Mouse (Mus musculus) cerebellum, postnatal 10 days (tissue): ENCODE measurements at regions not wholly inside any gene's neighbourhood (a gene's known extent, or its start where the extent isn't known, plus 50 kb on each side); places are given as distances from the start of the nearest gene placed in this dataset.

Source experiments
- DNase-seq, 2 experiments: peaks; one replicate each; pipeline ENCODE4 v3.0.0; 2021; ENCODE audit warnings: mixed read lengths in 2 of 2

- no peak for DNase-seq
Observed at GRCm38 (mm10) chr4:92833835-92834234, 501.5 kb downstream of the Tusc1 start.

GRCm38 (mm10) chr4:92831181-92831715 lies 504.1 kb downstream of the Tusc1 start:
- no peak for DNase-seq

- DNase-seq, result peak; percentile 7 to 16
Observed at GRCm38 (mm10) chr4:92827831-92828230, 507.5 kb downstream of the Tusc1 start.

GRCm38 (mm10) chr4:92827405-92827804 lies 507.9 kb downstream of the Tusc1 start:
- no peak for DNase-seq

- no peak for DNase-seq
Observed at GRCm38 (mm10) chr4:92826981-92827380, 508.3 kb downstream of the Tusc1 start.

GRCm38 (mm10) chr4:92788157-92788556 lies 547.2 kb downstream of the Tusc1 start:
- DNase-seq, result no peak

GRCm38 (mm10) chr4:92778076-92778475 lies 557.2 kb downstream of the Tusc1 start:
- DNase-seq, result no peak

- peak; percentile 31 to 41 for DNase-seq
Observed at GRCm38 (mm10) chr4:92748070-92748469, 556.5 kb upstream of the Gm12666 start.

- DNase-seq, result peak in 1 of 2 experiments; percentile 5
Observed at GRCm38 (mm10) chr4:92746233-92746632, 554.7 kb upstream of the Gm12666 start.

- DNase-seq, result no peak
Observed at GRCm38 (mm10) chr4:92702755-92703154, 511.2 kb upstream of the Gm12666 start.
